Comparison of ENCODE assay signal across 10 mouse cellular contexts in the genomic region with DNA sequence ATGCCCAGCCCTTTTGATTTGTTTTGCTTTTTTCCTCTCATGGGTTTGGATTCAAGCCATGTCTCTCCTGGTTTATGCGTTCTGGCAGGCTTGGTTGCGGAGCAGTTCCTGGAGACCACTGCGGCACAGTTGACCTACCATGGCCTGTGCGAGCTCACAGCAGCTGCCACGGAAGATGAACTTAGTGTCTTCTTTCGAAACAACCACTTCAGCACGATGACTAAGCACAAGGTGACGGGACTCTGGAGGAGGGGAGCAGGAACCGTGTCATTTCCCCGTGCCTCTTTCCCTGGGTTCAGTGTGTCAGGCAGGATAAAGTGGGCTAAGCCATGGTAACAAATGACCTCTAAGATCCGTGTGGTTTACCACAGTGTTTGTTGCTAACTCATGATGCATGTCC. TPM values are rescaled to one million over a fixed set of nuclear protein-coding genes. Genes with fewer than 3 reads are reported as not detected.
A peak's percentile ranks its signal among the peaks of the same experiment; 100 is the strongest.
DNase-seq lines count a peak whose midpoint lies in the region; ATAC-seq and TF ChIP-seq lines count a peak whose summit lies in the region.
"Had no signal": no experiment of that assay in that cellular context is flagged by ENCODE, and none has a peak within 500 bp of the region (broad histone marks: within the 10 kb centered on the region; RNA-seq: fewer than 3 reads in every experiment).

No protein-coding gene starts in this region.

- H3K36me3 ChIP-seq in embryonic facial prominence, embryonic 15.5 days = peaks cover 70% of the 10 kb centered on the region
- H3K36me3 ChIP-seq in embryonic facial prominence, embryonic 10.5 days (replicated peaks) = peaks cover 88% of the 10 kb centered on the region
- peaks cover 10 to 28% of the 10 kb centered on the region in 2 experiments for H3K36me3 ChIP-seq in MEL (ENCODE audit: control insufficient read depth in 1 of 2, insufficient read depth in 2 of 2, low read length in 2 of 2)
- peaks cover 31% of the 10 kb centered on the region for H3K36me3 ChIP-seq in kidney, postnatal 0 days (ENCODE audit: insufficient read depth, low read length)
- H3K36me3 ChIP-seq in midbrain, embryonic 13.5 days = peaks cover 87% of the 10 kb centered on the region
- peaks cover 59% of the 10 kb centered on the region for H3K36me3 ChIP-seq in heart, embryonic 10.5 days

- TF ChIP-seq RAD21 in MEL (IDR thresholded peaks at IDR 0.05; ENCODE audit: low read depth, low read length) = no peak

- peaks cover 7% of the 10 kb centered on the region; the same call in 1 of the 2 replicates for H3K4me1 ChIP-seq in embryonic facial prominence, embryonic 15.5 days
- H3K4me1 ChIP-seq in embryonic facial prominence, embryonic 10.5 days = peaks cover 11% of the 10 kb centered on the region
- H3K4me1 ChIP-seq in MEL (ENCODE audit: control insufficient read depth in 1 of 2, insufficient read depth in 2 of 2, low read length in 2 of 2) = peaks cover 3 to 8% of the 10 kb centered on the region in 2 experiments; a peak in 3 of 4 replicates
- H3K4me1 ChIP-seq in kidney, postnatal 0 days (replicated peaks; ENCODE audit: insufficient read depth, low read length) = 0 out of 2 replicates have a peak, but pooled peaks cover 9% of the 10 kb centered on the region
- H3K4me1 ChIP-seq in midbrain, embryonic 13.5 days (replicated peaks) = no peaks in the 10 kb centered on the region
- H3K4me1 ChIP-seq in heart, embryonic 10.5 days = peaks cover 7% of the 10 kb centered on the region; the same call in 1 of the 2 replicates
- H3K4me1 ChIP-seq: hindbrain, embryonic 13.5 days had no signal

- H3K4me3 ChIP-seq in embryonic facial prominence, embryonic 15.5 days (replicated peaks) = no peak overlapping the region
- H3K4me3 ChIP-seq in embryonic facial prominence, embryonic 10.5 days = no peak overlapping the region
- H3K4me3 ChIP-seq in MEL (ENCODE audit: control insufficient read depth in 1 of 2, insufficient read depth in 1 of 2, low read depth in 2 of 2, low read length in 2 of 2) = no peak overlapping the region
- H3K4me3 ChIP-seq in kidney, postnatal 0 days (replicated peaks; ENCODE audit: low read depth, low read length) = no peak overlapping the region
- no peak overlapping the region for H3K4me3 ChIP-seq in midbrain, embryonic 13.5 days (replicated peaks)
- no peak overlapping the region for H3K4me3 ChIP-seq in heart, embryonic 10.5 days
- H3K4me3 ChIP-seq: hindbrain, embryonic 13.5 days had no signal

- no peak for DNase-seq in embryonic facial prominence, embryonic 10.5 days (ENCODE audit: low spot score)
- DNase-seq in MEL (ENCODE audit: low read depth, low spot score) = peak; percentile 51
- peak; percentile 57 for DNase-seq in kidney, postnatal 0 days (ENCODE audit: low spot score)
- no peak for DNase-seq in ovary, adult 18-20 months (ENCODE audit: low spot score)
- DNase-seq in heart, embryonic 10.5 days (ENCODE audit: low spot score) = no peak

- H3K4me2 ChIP-seq in embryonic facial prominence, embryonic 15.5 days (replicated peaks) = no peak overlapping the region
- H3K4me2 ChIP-seq in kidney, postnatal 0 days (ENCODE audit: low read length) = no peak overlapping the region
- H3K4me2 ChIP-seq in midbrain, embryonic 13.5 days (replicated peaks) = no peak overlapping the region
- H3K4me2 ChIP-seq: hindbrain, embryonic 13.5 days had no signal

- H3K9me3 ChIP-seq in embryonic facial prominence, embryonic 15.5 days (replicated peaks) = no peaks in the 10 kb centered on the region
- no peaks in the 10 kb centered on the region for H3K9me3 ChIP-seq in embryonic facial prominence, embryonic 10.5 days
- no peaks in the 10 kb centered on the region for H3K9me3 ChIP-seq in MEL (replicated peaks; ENCODE audit: insufficient read depth, low read length)
- no peaks in the 10 kb centered on the region for H3K9me3 ChIP-seq in kidney, postnatal 0 days (replicated peaks; ENCODE audit: low read length)
- H3K9me3 ChIP-seq in midbrain, embryonic 13.5 days = no peaks in the 10 kb centered on the region
- H3K9me3 ChIP-seq in heart, embryonic 10.5 days = no peaks in the 10 kb centered on the region
- H3K9me3 ChIP-seq: hindbrain, embryonic 13.5 days had no signal

- ATAC-seq in embryonic facial prominence, embryonic 15.5 days (ENCODE audit: insufficient number of reproducible peaks, low FRiP score, low TSS enrichment, low read depth) = no peak
- no peak for ATAC-seq in kidney, postnatal 0 days (replicated peaks; ENCODE audit: low FRiP score, low read depth)
- peak; percentile 87 for ATAC-seq in megakaryocyte progenitor cell, adult 5-6 weeks (replicated peaks; ENCODE audit: poor library complexity)
- ATAC-seq in midbrain, embryonic 13.5 days = no peak

- H3K27ac ChIP-seq in embryonic facial prominence, embryonic 15.5 days (replicated peaks) = peak overlapping the region; percentile 65; the same call in 1 of the 2 replicates
- no peak overlapping the region for H3K27ac ChIP-seq in embryonic facial prominence, embryonic 10.5 days (replicated peaks)
- no peak overlapping the region for H3K27ac ChIP-seq in MEL (ENCODE audit: control insufficient read depth, low read depth, low read length)
- peak overlapping the region; percentile 34; the same call in 1 of the 2 replicates for H3K27ac ChIP-seq in kidney, postnatal 0 days
- H3K27ac ChIP-seq in midbrain, embryonic 13.5 days = no peak overlapping the region
- H3K27ac ChIP-seq in heart, embryonic 10.5 days = no peak overlapping the region
- H3K27ac ChIP-seq: hindbrain, embryonic 13.5 days had no signal

- TF ChIP-seq POLR2A in MEL (IDR thresholded peaks at IDR 0.05; ENCODE audit: control insufficient read depth in 1 of 2, insufficient read depth in 1 of 2, low read depth in 1 of 2, low read length in 2 of 2, poor library complexity in 1 of 2) = peak in 1 of 2 experiments; percentile 38; a peak in 2 of 4 replicates

- peak in 1 of 3 experiments; percentile 2; a peak in 1 of 6 replicates for TF ChIP-seq CTCF in MEL (IDR thresholded peaks at IDR 0.05 in 2 of 3, conservative IDR thresholded peaks at IDR 0.05 in 1 of 3; ENCODE audit: control insufficient read depth in 1 of 3, insufficient read depth in 1 of 3, low read depth in 2 of 3, low read length in 3 of 3, poor library complexity in 1 of 3, severe bottlenecking in 1 of 3)
- TF ChIP-seq CTCF in kidney, postnatal 0 days (IDR thresholded peaks at IDR 0.05; ENCODE audit: low read depth) = no peak

- no peaks in the 10 kb centered on the region for H3K27me3 ChIP-seq in embryonic facial prominence, embryonic 15.5 days
- no peaks in the 10 kb centered on the region for H3K27me3 ChIP-seq in embryonic facial prominence, embryonic 10.5 days (replicated peaks; ENCODE audit: low read depth, poor library complexity, severe bottlenecking)
- no peaks in the 10 kb centered on the region for H3K27me3 ChIP-seq in MEL (ENCODE audit: control insufficient read depth in 1 of 2, insufficient read depth in 2 of 2, low read length in 2 of 2)
- H3K27me3 ChIP-seq in kidney, postnatal 0 days (ENCODE audit: insufficient read depth, low read length) = no peaks in the 10 kb centered on the region
- no peaks in the 10 kb centered on the region for H3K27me3 ChIP-seq in midbrain, embryonic 13.5 days
- H3K27me3 ChIP-seq in heart, embryonic 10.5 days (ENCODE audit: insufficient read depth, poor library complexity, severe bottlenecking) = no peaks in the 10 kb centered on the region
- H3K27me3 ChIP-seq: hindbrain, embryonic 13.5 days had no signal

- peaks cover 5% of the 10 kb centered on the region; the same call in 1 of the 2 replicates for H3K79me2 ChIP-seq in MEL (ENCODE audit: control insufficient read depth, insufficient read depth, low read length, poor library complexity)

- 68% methylated on average over 11 of the region's 11 CpGs for WGBS in embryonic facial prominence, embryonic 15.5 days
- 88% methylated on average over 11 of the region's 11 CpGs for WGBS in embryonic facial prominence, embryonic 10.5 days
- WGBS in kidney, postnatal 0 days = 32% methylated on average over 11 of the region's 11 CpGs
- 90% methylated on average over 11 of the region's 11 CpGs for WGBS in midbrain, embryonic 13.5 days
- 81% methylated on average over 11 of the region's 11 CpGs for WGBS in heart, embryonic 10.5 days

- H3K9ac ChIP-seq in embryonic facial prominence, embryonic 15.5 days = no peak overlapping the region
- no peak overlapping the region for H3K9ac ChIP-seq in MEL (ENCODE audit: control insufficient read depth, low read depth, low read length, poor library complexity, severe bottlenecking)
- no peak overlapping the region for H3K9ac ChIP-seq in kidney, postnatal 0 days (ENCODE audit: low read depth, low read length)
- H3K9ac ChIP-seq in midbrain, embryonic 13.5 days (replicated peaks) = no peak overlapping the region
- H3K9ac ChIP-seq: hindbrain, embryonic 13.5 days had no signal

- TF ChIP-seq EP300 in MEL (IDR thresholded peaks at IDR 0.05; ENCODE audit: low read depth in 1 of 2, low read length in 2 of 2) = no peak

RNA-seq across cellular contexts. Expression of a gene that starts 11.7 kb away (rescaled TPM):
- 26.0 and 26.5 TPM in 2 replicates for polyA plus RNA-seq in embryonic facial prominence, embryonic 15.5 days (2015; fragmentation: Nextera tagmentation; extraction: Ambion mirVana)
- 27.3 and 29.1 TPM in 2 replicates for polyA plus RNA-seq in embryonic facial prominence, embryonic 10.5 days (2016; fragmentation: Nextera tagmentation; extraction: Ambion mirVana)
- 28.5 and 32.4 TPM in 2 replicates for total RNA-seq in MEL (2012; rRNA removed)
- polyA plus RNA-seq in MEL (2012; ENCODE audit: insufficient read depth in 1 of 2, insufficient read length in 2 of 2, low read depth in 1 of 2, low replicate concordance in 2 of 2, missing spikeins in 1 of 2) = 10 to 100 TPM in 1 of 2 experiments, not detected in 1; 51.8 TPM
- 20.1 and 20.3 TPM in 2 replicates for polyA plus RNA-seq in kidney, postnatal 0 days (2015; fragmentation: Nextera tagmentation; extraction: Ambion mirVana)
- 14.8 and 15.2 TPM in 2 replicates for total RNA-seq in megakaryocyte progenitor cell, adult 5-6 weeks (2015)
- total RNA-seq in megakaryocyte progenitor cell, adult 5-6 weeks (2017) = 7.8 and 11.8 TPM in 2 replicates
- polyA plus RNA-seq in midbrain, embryonic 13.5 days (2015; fragmentation: Nextera tagmentation; extraction: Ambion mirVana) = 46.4 and 50.1 TPM in 2 replicates
- polyA plus RNA-seq in heart, embryonic 10.5 days (2016; fragmentation: Nextera tagmentation; extraction: Ambion mirVana) = 30.7 and 31.1 TPM in 2 replicates

RNA-seq across cellular contexts. Expression of a gene that starts 12.4 kb away (rescaled TPM):
- 48.1 and 54.0 TPM in 2 replicates for polyA plus RNA-seq in embryonic facial prominence, embryonic 15.5 days (2015; fragmentation: Nextera tagmentation; extraction: Ambion mirVana)
- polyA plus RNA-seq in embryonic facial prominence, embryonic 10.5 days (2016; fragmentation: Nextera tagmentation; extraction: Ambion mirVana) = 36.3 and 37.1 TPM in 2 replicates
- total RNA-seq in MEL (2012; rRNA removed) = 203 and 265 TPM in 2 replicates
- polyA plus RNA-seq in MEL (2012; ENCODE audit: insufficient read depth in 1 of 2, insufficient read length in 2 of 2, low read depth in 1 of 2, low replicate concordance in 2 of 2, missing spikeins in 1 of 2) = 100 to 1,000 TPM in 1 of 2 experiments, not detected in 1; 234 TPM
- polyA plus RNA-seq in kidney, postnatal 0 days (2015; fragmentation: Nextera tagmentation; extraction: Ambion mirVana) = 72.6 and 73.2 TPM in 2 replicates
- total RNA-seq in megakaryocyte progenitor cell, adult 5-6 weeks (2015) = 30.9 and 33.2 TPM in 2 replicates
- 22.7 and 23.6 TPM in 2 replicates for total RNA-seq in megakaryocyte progenitor cell, adult 5-6 weeks (2017)
- polyA plus RNA-seq in midbrain, embryonic 13.5 days (2015; fragmentation: Nextera tagmentation; extraction: Ambion mirVana) = 47.5 and 50.5 TPM in 2 replicates
- polyA plus RNA-seq in heart, embryonic 10.5 days (2016; fragmentation: Nextera tagmentation; extraction: Ambion mirVana) = 26.2 and 27.0 TPM in 2 replicates

RNA-seq across cellular contexts. Expression of a gene that starts 13.4 kb away (rescaled TPM):
- 8.8 and 11.6 TPM in 2 replicates for polyA plus RNA-seq in embryonic facial prominence, embryonic 15.5 days (2015; fragmentation: Nextera tagmentation; extraction: Ambion mirVana)
- 1.3 and 1.4 TPM in 2 replicates for polyA plus RNA-seq in embryonic facial prominence, embryonic 10.5 days (2016; fragmentation: Nextera tagmentation; extraction: Ambion mirVana)
- 7.7 and 7.8 TPM in 2 replicates for total RNA-seq in MEL (2012; rRNA removed)
- polyA plus RNA-seq in MEL (2012; ENCODE audit: insufficient read depth in 1 of 2, insufficient read length in 2 of 2, low read depth in 1 of 2, low replicate concordance in 2 of 2, missing spikeins in 1 of 2) = 10 to 100 TPM in 1 of 2 experiments, not detected in 1; 33.9 TPM
- polyA plus RNA-seq in kidney, postnatal 0 days (2015; fragmentation: Nextera tagmentation; extraction: Ambion mirVana) = 9.9 and 10.1 TPM in 2 replicates
- total RNA-seq in megakaryocyte progenitor cell, adult 5-6 weeks (2015) = 11.2 and 15.9 TPM in 2 replicates
- total RNA-seq in megakaryocyte progenitor cell, adult 5-6 weeks (2017) = 5.5 and 7.0 TPM in 2 replicates
- polyA plus RNA-seq in midbrain, embryonic 13.5 days (2015; fragmentation: Nextera tagmentation; extraction: Ambion mirVana) = 0.58 and 0.63 TPM in 2 replicates
- polyA plus RNA-seq in heart, embryonic 10.5 days (2016; fragmentation: Nextera tagmentation; extraction: Ambion mirVana) = 1.6 and 2.5 TPM in 2 replicates
- total RNA-seq: gastrocnemius, adult 8-10 months had no signal

RNA-seq across cellular contexts. Expression of a gene that starts 21.1 kb away (rescaled TPM):
- 146 and 153 TPM in 2 replicates for polyA plus RNA-seq in embryonic facial prominence, embryonic 15.5 days (2015; fragmentation: Nextera tagmentation; extraction: Ambion mirVana)
- 125 TPM in 2 replicates for polyA plus RNA-seq in embryonic facial prominence, embryonic 10.5 days (2016; fragmentation: Nextera tagmentation; extraction: Ambion mirVana)
- total RNA-seq in MEL (2012; rRNA removed) = 240 and 307 TPM in 2 replicates
- 100 to 1,000 TPM; 134 to 357 TPM for polyA plus RNA-seq in MEL (2012; ENCODE audit: insufficient read depth in 1 of 2, insufficient read length in 2 of 2, low read depth in 1 of 2, low replicate concordance in 2 of 2, missing spikeins in 1 of 2)
- polyA plus RNA-seq in kidney, postnatal 0 days (2015; fragmentation: Nextera tagmentation; extraction: Ambion mirVana) = 172 and 186 TPM in 2 replicates
- 193 and 203 TPM in 2 replicates for total RNA-seq in megakaryocyte progenitor cell, adult 5-6 weeks (2015)
- total RNA-seq in megakaryocyte progenitor cell, adult 5-6 weeks (2017) = 91.3 and 98.4 TPM in 2 replicates
- 91.3 and 93.8 TPM in 2 replicates for polyA plus RNA-seq in midbrain, embryonic 13.5 days (2015; fragmentation: Nextera tagmentation; extraction: Ambion mirVana)
- 147 TPM in 2 replicates for polyA plus RNA-seq in heart, embryonic 10.5 days (2016; fragmentation: Nextera tagmentation; extraction: Ambion mirVana)

RNA-seq across cellular contexts. Expression of a gene that starts 42.5 kb away (rescaled TPM):
- 10.3 and 10.7 TPM in 2 replicates for polyA plus RNA-seq in embryonic facial prominence, embryonic 15.5 days (2015; fragmentation: Nextera tagmentation; extraction: Ambion mirVana)
- polyA plus RNA-seq in embryonic facial prominence, embryonic 10.5 days (2016; fragmentation: Nextera tagmentation; extraction: Ambion mirVana) = 0.99 and 2.0 TPM in 2 replicates
- total RNA-seq in MEL (2012; rRNA removed) = 0.19 and 0.20 TPM in 2 replicates
- under 1 TPM in 1 of 2 experiments, not detected in 1; 0.43 TPM for polyA plus RNA-seq in MEL (2012; ENCODE audit: insufficient read depth in 1 of 2, insufficient read length in 2 of 2, low read depth in 1 of 2, low replicate concordance in 2 of 2, missing spikeins in 1 of 2)
- polyA plus RNA-seq in kidney, postnatal 0 days (2015; fragmentation: Nextera tagmentation; extraction: Ambion mirVana) = 0.82 and 1.6 TPM in 2 replicates
- total RNA-seq in megakaryocyte progenitor cell, adult 5-6 weeks (2015) = not detected in 2 replicates
- total RNA-seq in megakaryocyte progenitor cell, adult 5-6 weeks (2017) = not detected in 2 replicates
- 0.17 TPM in 1 of 2 replicates, not detected in the other for polyA plus RNA-seq in midbrain, embryonic 13.5 days (2015; fragmentation: Nextera tagmentation; extraction: Ambion mirVana)
- 0.22 and 0.43 TPM in 2 replicates for polyA plus RNA-seq in heart, embryonic 10.5 days (2016; fragmentation: Nextera tagmentation; extraction: Ambion mirVana)
- total RNA-seq: gastrocnemius, adult 8-10 months had no signal

Comparison
In these comparisons a context has a peak if more than half of its experiments do, and no peak if none do; other contexts are left out.
1. H3K27ac ChIP-seq: peak in embryonic facial prominence, embryonic 15.5 days (single experiment) and kidney, postnatal 0 days (single experiment); none in embryonic facial prominence, embryonic 10.5 days (single experiment), MEL (single experiment), midbrain, embryonic 13.5 days (single experiment) and heart, embryonic 10.5 days (single experiment).
2. DNase-seq: peak in MEL (single experiment) and kidney, postnatal 0 days (single experiment); none in embryonic facial prominence, embryonic 10.5 days (single experiment), ovary, adult 18-20 months (single experiment) and heart, embryonic 10.5 days (single experiment).